Mouse (Mus musculus): Measurements from ENCODE around the gene Olfr181.

The Olfr181 gene

DNA sequence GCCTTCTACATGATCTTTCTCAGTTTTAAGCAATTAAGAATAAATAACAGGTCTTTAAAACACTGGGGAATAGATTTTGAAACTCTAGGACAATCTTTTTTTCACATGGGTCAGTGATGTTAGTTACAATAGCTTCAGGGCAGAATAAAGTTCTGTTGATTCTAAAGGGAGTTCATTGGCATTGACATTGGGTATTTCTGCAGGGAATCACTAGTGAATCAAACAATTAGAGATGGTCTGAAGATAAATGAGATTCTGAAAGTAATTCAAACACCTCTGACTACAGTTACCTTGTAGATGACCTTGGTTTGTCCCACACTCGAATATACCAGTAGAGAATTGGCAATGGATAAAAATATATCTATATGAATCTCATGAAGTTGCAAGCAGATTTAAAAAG lies at the start of gene Olfr181:
Gene Olfr181 (minus strand): TSS at position 101 of the 400 bp plus-strand sequence.
- no peak for DNase-seq (ENCODE audit: low read depth, low spot score)

DNA sequence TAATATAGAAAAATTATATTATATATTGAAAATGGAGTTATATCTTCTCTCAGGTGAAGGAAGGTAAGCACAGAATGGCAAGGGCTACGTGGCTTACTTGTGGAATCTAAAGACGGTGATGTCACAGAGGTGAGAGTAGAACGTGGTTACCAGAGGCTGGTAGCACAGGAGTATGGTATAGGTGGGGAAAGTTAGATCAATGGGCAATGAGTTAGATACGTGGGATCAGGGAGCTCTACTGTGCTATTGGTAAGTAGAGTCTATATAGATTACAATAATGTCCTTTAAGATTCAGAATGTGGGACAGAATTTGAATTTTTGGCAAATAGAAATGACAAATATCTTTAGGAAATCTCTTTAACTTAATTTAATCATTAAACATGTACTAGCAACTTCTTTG lies 737 bp upstream of the Olfr181 start, which contains the start of gene Olfr180:
Gene Olfr180 (minus strand): TSS at position 101 of the 400 bp plus-strand sequence.
- DNase-seq (ENCODE audit: low read depth, low spot score), result no peak

DNA sequence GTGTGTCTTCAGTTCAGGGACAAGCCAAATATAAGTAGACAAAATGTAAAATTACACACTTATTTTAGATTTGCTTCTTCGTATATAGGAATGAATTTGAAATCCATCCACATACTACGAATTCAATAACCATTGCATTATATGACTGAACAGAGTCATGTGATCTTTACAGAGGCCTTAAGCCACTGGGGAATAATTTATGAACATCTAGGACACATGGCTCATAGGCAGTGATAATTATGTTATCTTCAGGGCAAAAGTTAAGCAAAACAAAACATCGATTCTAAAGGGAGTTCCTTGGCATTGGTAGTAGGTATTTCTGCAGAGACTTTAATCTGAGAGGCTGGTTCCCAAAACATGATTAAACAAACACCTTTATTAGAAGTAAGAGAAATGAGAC lies 36.6 kb downstream of the Olfr181 start, which contains the start of gene Olfr178:
Gene Olfr178 (minus strand): TSS at position 101 of the 400 bp plus-strand sequence.
- DNase-seq (ENCODE audit: low read depth, low spot score), result no peak

DNA sequence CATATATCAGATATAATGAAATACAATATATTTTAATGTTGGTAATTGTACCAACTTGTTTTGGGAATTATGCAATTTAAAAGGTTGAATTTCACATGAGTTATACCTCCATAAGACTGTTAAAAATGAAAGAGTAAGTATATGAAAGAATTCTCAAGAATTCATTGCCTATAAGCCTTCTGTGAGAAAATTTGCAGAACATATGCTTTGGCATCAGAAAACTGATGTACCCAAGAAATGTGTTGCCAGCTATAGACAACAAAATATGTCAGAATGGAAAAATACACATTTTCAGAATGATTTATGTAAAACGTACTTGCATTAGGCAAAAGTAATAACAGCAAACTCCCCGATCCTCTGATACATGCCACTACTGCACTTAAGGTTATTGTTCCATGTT lies 44.1 kb downstream of the Olfr181 start:
- no peak for DNase-seq (ENCODE audit: low read depth, low spot score)
